Comparison of ENCODE assay signal across 8 mouse cellular contexts in the genomic region with DNA sequence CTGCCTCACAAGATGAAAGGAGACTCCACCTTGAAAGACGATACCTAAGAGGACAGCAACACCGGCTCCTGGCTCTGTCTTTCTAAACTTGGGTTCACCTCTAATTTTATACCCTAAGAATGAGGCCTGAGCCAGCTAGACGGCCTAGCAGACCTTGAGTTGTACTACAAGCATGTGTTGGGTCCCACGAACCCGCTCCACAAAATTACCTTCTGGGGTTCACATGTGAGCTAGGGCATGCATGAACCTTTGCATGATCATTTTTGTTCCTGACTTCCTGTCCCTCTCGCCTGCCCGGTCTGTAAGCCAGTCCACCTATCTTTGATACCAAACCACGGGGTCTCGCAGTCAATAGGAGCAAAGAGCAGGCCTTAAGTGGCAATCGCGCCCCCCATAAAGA. TPM values are rescaled to one million over a fixed set of nuclear protein-coding genes. Genes with fewer than 3 reads are reported as not detected.
DNase-seq lines count a peak whose midpoint lies in the region; ATAC-seq lines count a peak whose summit lies in the region.

No protein-coding gene starts in this region.

- peak overlapping the region; percentile 68 for H3K9ac ChIP-seq in intestine, embryonic 15.5 days
- H3K9ac ChIP-seq in neural tube, embryonic 12.5 days = peak overlapping the region; percentile 76

- no peaks in the 10 kb centered on the region for H3K27me3 ChIP-seq in intestine, embryonic 15.5 days (replicated peaks)
- H3K27me3 ChIP-seq in neural tube, embryonic 12.5 days (replicated peaks) = no peaks in the 10 kb centered on the region; the same call in 1 of the 2 replicates

- H3K27ac ChIP-seq in intestine, embryonic 15.5 days = peak overlapping the region; percentile 63
- peak overlapping the region; percentile 51 for H3K27ac ChIP-seq in neural tube, embryonic 12.5 days

- H3K36me3 ChIP-seq in intestine, embryonic 15.5 days = 0 out of 2 replicates have a peak, but pooled peaks cover 6% of the 10 kb centered on the region
- peaks cover 34% of the 10 kb centered on the region for H3K36me3 ChIP-seq in neural tube, embryonic 12.5 days

- H3K9me3 ChIP-seq in intestine, embryonic 15.5 days = no peaks in the 10 kb centered on the region
- no peaks in the 10 kb centered on the region for H3K9me3 ChIP-seq in neural tube, embryonic 12.5 days

- 1% methylated on average over 11 of the region's 11 CpGs for WGBS in intestine, embryonic 15.5 days
- WGBS in neural tube, embryonic 12.5 days = 6% methylated on average over 11 of the region's 11 CpGs

- intact Hi-C loops in left cerebral cortex, postnatal 4 days (cut with DNase I) = loop anchor here (5.0 kb wide), 1 partner anchor 120 kb away; no protein-coding TSS in a partner anchor

- 0 out of 2 replicates have a peak, but pooled peaks cover 4% of the 10 kb centered on the region for H3K4me1 ChIP-seq in intestine, embryonic 15.5 days (replicated peaks)
- H3K4me1 ChIP-seq in neural tube, embryonic 12.5 days = peaks cover 12% of the 10 kb centered on the region; the same call in 1 of the 2 replicates

- H3K4me2 ChIP-seq in intestine, embryonic 15.5 days (replicated peaks) = peak overlapping the region; percentile 77
- H3K4me2 ChIP-seq in neural tube, embryonic 12.5 days (replicated peaks) = peak overlapping the region; percentile 82

- H3K4me3 ChIP-seq in intestine, embryonic 15.5 days (replicated peaks) = peak overlapping the region; percentile 75
- H3K4me3 ChIP-seq in neural tube, embryonic 12.5 days = peak overlapping the region; percentile 76

- ATAC-seq in CD4-positive, CD25-positive, alpha-beta regulatory T cell, adult 4 months = no peak
- peak; percentile 11; the same call in 1 of the 2 replicates for ATAC-seq in intestine, embryonic 15.5 days
- 0 out of 2 replicates have a peak, but pooled peaks have one; percentile 1 for ATAC-seq in neural tube, embryonic 12.5 days (ENCODE audit: low FRiP score, low read depth)

- peak; percentile 32 for DNase-seq in CD4-positive, CD25-positive, alpha-beta regulatory T cell, adult 2 months (ENCODE audit: low read depth, low spot score)
- DNase-seq in retina, embryonic 14.5 days (ENCODE audit: low spot score) = peak; percentile 7
- DNase-seq in retina, postnatal 1 day = no peak
- no peak for DNase-seq in layer of hippocampus, adult 8-10 months (ENCODE audit: low spot score in 2 of 2)
- no peak for DNase-seq in left cerebral cortex, postnatal 4 days

RNA-seq across cellular contexts. Expression of gene Gm20390, which starts 0.7 kb away (rescaled TPM):
- polyA plus RNA-seq in CD4-positive, CD25-positive, alpha-beta regulatory T cell, adult 4 months (2017; shearing (Covaris generic)) = 100 to 1,000 TPM in 1 of 2 experiments, 10 to 100 TPM in 1; 26.7 to 265 TPM
- 432 and 477 TPM in 2 replicates for polyA plus RNA-seq in intestine, embryonic 15.5 days (2015; fragmentation: Nextera tagmentation; extraction: Ambion mirVana)
- polyA plus RNA-seq in neural tube, embryonic 12.5 days (2016; fragmentation: Nextera tagmentation; extraction: Ambion mirVana) = 346 and 367 TPM in 2 replicates
- total RNA-seq in layer of hippocampus, adult 8-10 months (2022) = 100 to 1,000 TPM in 2 of 4 experiments, 10 to 100 TPM in 2; 86.0 to 119 (median 96.1) TPM
- total RNA-seq in left cerebral cortex, postnatal 4 days (2021) = 100 to 1,000 TPM; 188 to 195 TPM

RNA-seq across cellular contexts. Expression of gene Nme1, which starts 0.9 kb away (rescaled TPM):
- 100 to 1,000 TPM; 119 to 260 TPM for polyA plus RNA-seq in CD4-positive, CD25-positive, alpha-beta regulatory T cell, adult 4 months (2017; shearing (Covaris generic))
- polyA plus RNA-seq in intestine, embryonic 15.5 days (2015; fragmentation: Nextera tagmentation; extraction: Ambion mirVana) = 162 and 174 TPM in 2 replicates
- polyA plus RNA-seq in neural tube, embryonic 12.5 days (2016; fragmentation: Nextera tagmentation; extraction: Ambion mirVana) = 269 and 277 TPM in 2 replicates
- total RNA-seq in layer of hippocampus, adult 8-10 months (2022) = 100 to 1,000 TPM in 1 of 4 experiments, 10 to 100 TPM in 3; 72.6 to 105 (median 82.2) TPM
- 100 to 1,000 TPM; 110 to 115 TPM for total RNA-seq in left cerebral cortex, postnatal 4 days (2021)

RNA-seq across cellular contexts. Expression of gene Nme2, which starts 11.3 kb away (rescaled TPM):
- polyA plus RNA-seq in CD4-positive, CD25-positive, alpha-beta regulatory T cell, adult 4 months (2017; shearing (Covaris generic)) = 100 to 1,000 TPM; 116 to 398 TPM
- 311 and 348 TPM in 2 replicates for polyA plus RNA-seq in intestine, embryonic 15.5 days (2015; fragmentation: Nextera tagmentation; extraction: Ambion mirVana)
- polyA plus RNA-seq in neural tube, embryonic 12.5 days (2016; fragmentation: Nextera tagmentation; extraction: Ambion mirVana) = 87.0 and 110 TPM in 2 replicates
- total RNA-seq in layer of hippocampus, adult 8-10 months (2022) = 100 to 1,000 TPM in 2 of 4 experiments, 10 to 100 TPM in 2; 88.3 to 126 (median 105) TPM
- total RNA-seq in left cerebral cortex, postnatal 4 days (2021) = 100 to 1,000 TPM; 317 to 378 TPM

RNA-seq across cellular contexts. Expression of gene Spag9, which starts 28.5 kb away (rescaled TPM):
- 10 to 100 TPM; 14.9 to 20.3 TPM for polyA plus RNA-seq in CD4-positive, CD25-positive, alpha-beta regulatory T cell, adult 4 months (2017; shearing (Covaris generic))
- 30.7 and 31.5 TPM in 2 replicates for polyA plus RNA-seq in intestine, embryonic 15.5 days (2015; fragmentation: Nextera tagmentation; extraction: Ambion mirVana)
- polyA plus RNA-seq in neural tube, embryonic 12.5 days (2016; fragmentation: Nextera tagmentation; extraction: Ambion mirVana) = 96.2 and 100 TPM in 2 replicates
- 100 to 1,000 TPM; 205 to 236 (median 220) TPM for total RNA-seq in layer of hippocampus, adult 8-10 months (2022)
- total RNA-seq in left cerebral cortex, postnatal 4 days (2021) = 100 to 1,000 TPM; 232 to 235 TPM

Comparison
In these comparisons a context has a peak if more than half of its experiments do, and no peak if none do; other contexts are left out.
1. DNase-seq: peak in CD4-positive, CD25-positive, alpha-beta regulatory T cell, adult 2 months (single experiment) and retina, embryonic 14.5 days (single experiment); none in retina, postnatal 1 day (single experiment), layer of hippocampus, adult 8-10 months (0 of 2) and left cerebral cortex, postnatal 4 days (single experiment).